Mouse (Mus musculus): ENCODE measurements around the gene Wfdc18. TPM values are rescaled to one million over a fixed set of nuclear protein-coding genes. Genes with fewer than 3 reads are reported as not detected.

Gene Wfdc18
- polyA plus RNA-seq, 1 experiment from 2014 or later = not detected

GRCm38 (mm10) chr11:83720766-83721165 lies 12.0 kb downstream of the Wfdc18 start:
- no peak overlapping the region for H3K4me3 ChIP-seq (replicated peaks)
- no peaks in the 10 kb centered on the region for H3K36me3 ChIP-seq (replicated peaks)
- no peak overlapping the region for H3K9ac ChIP-seq
- no peak for ATAC-seq (ENCODE audit: insufficient read depth)
- H3K27ac ChIP-seq (replicated peaks) = no peak overlapping the region
- H3K9me3 ChIP-seq (replicated peaks) = no peaks in the 10 kb centered on the region
- H3K27me3 ChIP-seq = no peaks in the 10 kb centered on the region
- H3K4me1 ChIP-seq (replicated peaks) = no peaks in the 10 kb centered on the region
- no peak overlapping the region for H3K4me2 ChIP-seq

- ATAC-seq (ENCODE audit: insufficient read depth) = no peak
- 44% methylated on average over 3 of the region's 3 CpGs for WGBS (ENCODE audit: insufficient replicate concordance)
- Histone ChIP-seq H3K27me3 (no peaks in the 10 kb centered on the region), H3K36me3 (replicated peaks) (no peaks in the 10 kb centered on the region), H3K27ac (replicated peaks) (no peak overlapping the region), H3K4me3 (replicated peaks) (no peak overlapping the region), H3K9ac (no peak overlapping the region), H3K9me3 (replicated peaks) (no peaks in the 10 kb centered on the region), H3K4me2 (no peak overlapping the region), H3K4me1 (replicated peaks) (no peaks in the 10 kb centered on the region)
These were observed 20.1 kb downstream of the Wfdc18 start for GRCm38 (mm10) chr11:83728757-83729432.

- Histone ChIP-seq H3K9me3 (replicated peaks) (no peaks in the 10 kb centered on the region), H3K4me2 (no peak overlapping the region), H3K27ac (replicated peaks) (no peak overlapping the region), H3K9ac (no peak overlapping the region), H3K4me3 (replicated peaks) (no peak overlapping the region), H3K36me3 (replicated peaks) (no peaks in the 10 kb centered on the region), H3K27me3 (no peaks in the 10 kb centered on the region), H3K4me1 (replicated peaks) (no peaks in the 10 kb centered on the region)
- 61% methylated on average over 1 of the region's 1 CpGs for WGBS (ENCODE audit: insufficient replicate concordance)
- ATAC-seq (ENCODE audit: insufficient read depth) = no peak
These were observed 22.3 kb downstream of the Wfdc18 start for GRCm38 (mm10) chr11:83731116-83731515.

GRCm38 (mm10) chr11:83733071-83733640 lies 24.3 kb downstream of the Wfdc18 start:
- no peaks in the 10 kb centered on the region for H3K27me3 ChIP-seq
- no peak for ATAC-seq (ENCODE audit: insufficient read depth)
- H3K9me3 ChIP-seq (replicated peaks) = no peaks in the 10 kb centered on the region
- no peaks in the 10 kb centered on the region for H3K36me3 ChIP-seq (replicated peaks)
- H3K4me2 ChIP-seq = no peak overlapping the region
- 50% methylated on average over 5 of the region's 5 CpGs for WGBS (ENCODE audit: insufficient replicate concordance)
- no peak overlapping the region for H3K4me3 ChIP-seq (replicated peaks)
- H3K4me1 ChIP-seq (replicated peaks) = no peaks in the 10 kb centered on the region
- H3K9ac ChIP-seq = no peak overlapping the region
- H3K27ac ChIP-seq (replicated peaks) = no peak overlapping the region

GRCm38 (mm10) chr11:83734215-83734614 lies 25.4 kb downstream of the Wfdc18 start:
- H3K27me3 ChIP-seq = no peaks in the 10 kb centered on the region
- H3K4me2 ChIP-seq = no peak overlapping the region
- H3K9me3 ChIP-seq (replicated peaks) = no peaks in the 10 kb centered on the region
- WGBS (ENCODE audit: insufficient replicate concordance) = 43% methylated on average over 1 of the region's 1 CpGs
- no peak overlapping the region for H3K9ac ChIP-seq
- no peaks in the 10 kb centered on the region for H3K36me3 ChIP-seq (replicated peaks)
- H3K27ac ChIP-seq (replicated peaks) = no peak overlapping the region
- no peak overlapping the region for H3K4me3 ChIP-seq (replicated peaks)
- no peaks in the 10 kb centered on the region for H3K4me1 ChIP-seq (replicated peaks)
- ATAC-seq (ENCODE audit: insufficient read depth) = no peak

GRCm38 (mm10) chr11:83735881-83736280 lies 27.1 kb downstream of the Wfdc18 start:
- Histone ChIP-seq H3K9me3 (replicated peaks) (no peaks in the 10 kb centered on the region), H3K4me3 (replicated peaks) (no peak overlapping the region), H3K9ac (no peak overlapping the region), H3K27ac (replicated peaks) (no peak overlapping the region), H3K27me3 (no peaks in the 10 kb centered on the region), H3K36me3 (replicated peaks) (no peaks in the 10 kb centered on the region), H3K4me1 (replicated peaks) (no peaks in the 10 kb centered on the region), H3K4me2 (no peak overlapping the region)
- ATAC-seq (ENCODE audit: insufficient read depth) = no peak
- whole genome bisulfite sequencing (ENCODE audit: insufficient replicate concordance) = 18% methylated on average over 2 of the region's 2 CpGs

GRCm38 (mm10) chr11:83737109-83737558 lies 28.3 kb downstream of the Wfdc18 start:
- ATAC-seq (ENCODE audit: insufficient read depth) = no peak
- no peak overlapping the region for H3K4me2 ChIP-seq
- H3K27ac ChIP-seq (replicated peaks) = no peak overlapping the region
- H3K4me3 ChIP-seq (replicated peaks) = no peak overlapping the region
- H3K36me3 ChIP-seq (replicated peaks) = no peaks in the 10 kb centered on the region
- 31% methylated on average over 3 of the region's 3 CpGs for WGBS (ENCODE audit: insufficient replicate concordance)
- H3K27me3 ChIP-seq = no peaks in the 10 kb centered on the region
- H3K9me3 ChIP-seq (replicated peaks) = no peaks in the 10 kb centered on the region
- no peak overlapping the region for H3K9ac ChIP-seq
- H3K4me1 ChIP-seq (replicated peaks) = 0 out of 2 replicates have a peak, but pooled peaks cover 2% of the 10 kb centered on the region

GRCm38 (mm10) chr11:83739241-83739640 lies 30.4 kb downstream of the Wfdc18 start:
- H3K4me1 ChIP-seq (replicated peaks) = peaks cover 14% of the 10 kb centered on the region
- H3K9me3 ChIP-seq (replicated peaks) = no peaks in the 10 kb centered on the region
- WGBS (ENCODE audit: insufficient replicate concordance) = 20% methylated on average over 5 of the region's 5 CpGs

GRCm38 (mm10) chr11:83740443-83740991 lies 31.7 kb downstream of the Wfdc18 start:
- H3K4me1 ChIP-seq (replicated peaks) = peaks cover 14% of the 10 kb centered on the region

More at GRCm38 (mm10) chr11:83739241-83739640, 30.4 kb downstream of the Wfdc18 start:
- Histone ChIP-seq H3K4me3 (replicated peaks) (no peak overlapping the region), H3K27ac (replicated peaks) (no peak overlapping the region), H3K9ac (no peak overlapping the region), H3K36me3 (replicated peaks) (no peaks in the 10 kb centered on the region), H3K4me2 (no peak overlapping the region), H3K27me3 (no peaks in the 10 kb centered on the region)
- ATAC-seq (ENCODE audit: insufficient read depth) = no peak

GRCm38 (mm10) chr11:83741841-83742240 lies 33.0 kb downstream of the Wfdc18 start:
- Histone ChIP-seq H3K36me3 (replicated peaks) (no peaks in the 10 kb centered on the region), H3K4me3 (replicated peaks) (no peak overlapping the region), H3K27ac (replicated peaks) (peak overlapping the region; percentile 45; the same call in 1 of the 2 replicates), H3K9me3 (replicated peaks) (no peaks in the 10 kb centered on the region), H3K9ac (no peak overlapping the region), H3K27me3 (no peaks in the 10 kb centered on the region; the same call in 1 of the 2 replicates), H3K4me1 (replicated peaks) (peaks cover 14% of the 10 kb centered on the region), H3K4me2 (no peak overlapping the region)
- peak; percentile 65; the same call in 1 of the 2 replicates for ATAC-seq (ENCODE audit: insufficient read depth)
- 57% methylated on average over 5 of the region's 5 CpGs for WGBS (ENCODE audit: insufficient replicate concordance)

More at GRCm38 (mm10) chr11:83740443-83740991, 31.7 kb downstream of the Wfdc18 start:
- no peaks in the 10 kb centered on the region; the same call in 1 of the 2 replicates for H3K27me3 ChIP-seq
- H3K4me2 ChIP-seq = no peak overlapping the region
- no peak overlapping the region for H3K4me3 ChIP-seq (replicated peaks)
- 66% methylated on average over 4 of the region's 4 CpGs for WGBS (ENCODE audit: insufficient replicate concordance)
- H3K9me3 ChIP-seq (replicated peaks) = no peaks in the 10 kb centered on the region
- no peak overlapping the region for H3K27ac ChIP-seq (replicated peaks)
- no peak overlapping the region for H3K9ac ChIP-seq
- ATAC-seq (ENCODE audit: insufficient read depth) = no peak
- H3K36me3 ChIP-seq (replicated peaks) = no peaks in the 10 kb centered on the region

GRCm38 (mm10) chr11:83742731-83743355 lies 34.0 kb downstream of the Wfdc18 start:
- H3K9me3 ChIP-seq (replicated peaks) = no peaks in the 10 kb centered on the region
- H3K36me3 ChIP-seq (replicated peaks) = no peaks in the 10 kb centered on the region
- no peaks in the 10 kb centered on the region; the same call in 1 of the 2 replicates for H3K27me3 ChIP-seq
- H3K4me1 ChIP-seq (replicated peaks) = peaks cover 14% of the 10 kb centered on the region
- WGBS (ENCODE audit: insufficient replicate concordance) = 58% methylated on average over 9 of the region's 9 CpGs
- no peak for ATAC-seq (ENCODE audit: insufficient read depth)
- H3K4me3 ChIP-seq (replicated peaks) = no peak overlapping the region
- no peak overlapping the region for H3K9ac ChIP-seq
- no peak overlapping the region for H3K27ac ChIP-seq (replicated peaks)
- H3K4me2 ChIP-seq = no peak overlapping the region
